Mouse (Mus musculus): ENCODE measurements around the gene Nyap1.

DNA sequence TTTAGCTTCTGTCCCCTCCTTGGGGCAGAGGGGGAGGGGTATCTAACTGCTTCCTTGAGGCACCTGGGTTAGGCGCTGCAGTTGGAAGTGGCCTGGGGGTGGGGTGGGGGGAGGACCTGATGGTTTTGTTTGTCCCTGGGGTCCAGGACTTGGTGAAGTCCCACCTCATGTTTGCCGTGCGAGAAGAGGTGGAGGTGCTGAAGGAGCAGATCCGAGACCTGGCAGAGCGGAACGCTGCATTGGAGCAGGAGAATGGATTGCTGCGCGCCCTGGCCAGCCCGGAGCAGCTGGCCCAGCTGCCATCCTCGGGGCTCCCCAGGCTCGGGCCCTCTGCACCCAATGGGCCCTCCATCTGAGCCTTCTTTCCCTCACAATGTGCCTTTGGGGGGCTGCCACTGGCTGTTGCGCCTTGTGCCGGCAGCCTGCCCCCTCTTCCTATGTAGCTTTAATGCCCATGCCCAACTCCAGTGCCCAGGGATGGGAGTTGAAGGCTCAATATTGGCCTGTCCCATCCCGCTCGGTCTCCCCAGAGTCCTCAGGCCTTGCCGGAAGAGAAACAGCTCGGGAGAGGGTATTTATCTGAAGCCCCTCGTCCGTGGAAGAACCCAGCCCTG lies 17.6 kb upstream of the Nyap1 start:
- TF ChIP-seq REST (IDR thresholded peaks at IDR 0.05; ENCODE audit: insufficient read depth, insufficient read length) (no peak), POLR2A (IDR thresholded peaks at IDR 0.05; ENCODE audit: insufficient read length, low read depth) (no peak), CEBPB (IDR thresholded peaks at IDR 0.05; ENCODE audit: insufficient read depth, poor library complexity, severe bottlenecking) (no peak), POLR2AphosphoS2 (IDR thresholded peaks at IDR 0.05; ENCODE audit: insufficient read length, low read depth) (no peak), MYOG (IDR thresholded peaks at IDR 0.05; ENCODE audit: control insufficient read depth in 1 of 3, insufficient read depth in 1 of 3, insufficient read length in 2 of 3, low read depth in 2 of 3) (no peak), USF1 (IDR thresholded peaks at IDR 0.05; ENCODE audit: low read depth) (no peak), SRF (IDR thresholded peaks at IDR 0.05; ENCODE audit: control insufficient read depth, insufficient read length, low read depth) (no peak)

All from myocyte (in vitro differentiated cells).